Mouse (Mus musculus): ENCODE measurements around the gene Zcchc4.

DNA sequence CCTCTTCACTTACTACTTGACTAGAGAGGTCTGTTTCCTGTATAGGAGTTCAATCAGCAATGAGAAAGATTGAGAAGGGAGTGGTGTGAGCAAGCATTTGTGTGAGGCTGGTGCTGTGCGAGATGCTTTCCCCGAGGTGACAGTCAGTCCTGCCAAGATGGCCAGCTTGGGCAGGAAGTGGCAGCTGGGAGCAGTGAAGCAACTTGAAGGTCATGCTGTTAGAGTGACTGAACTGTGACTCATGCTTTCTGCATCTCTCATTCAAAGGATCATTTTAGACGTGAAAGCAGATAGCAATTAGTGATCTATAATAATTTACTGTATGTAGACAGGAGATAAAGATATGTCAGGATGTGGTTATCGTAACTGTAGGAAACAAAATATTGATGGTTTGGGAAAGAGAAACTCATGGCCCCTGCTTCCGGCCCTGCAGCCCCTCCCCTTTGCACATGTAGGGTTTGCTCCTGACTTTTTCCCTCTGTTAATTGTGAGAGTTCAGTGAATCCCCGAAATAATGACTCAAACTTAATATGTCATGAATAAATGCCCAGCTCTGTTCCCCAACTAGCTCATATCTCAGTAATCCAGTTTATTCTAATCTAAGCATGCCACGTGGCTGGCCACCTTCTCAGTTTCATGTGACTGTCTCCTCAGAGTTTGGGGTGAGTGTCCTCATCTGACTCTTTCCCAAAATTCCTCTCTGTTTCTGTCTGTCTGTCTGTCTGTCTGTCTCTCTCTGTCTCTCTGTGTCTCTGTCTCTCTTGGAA, 11.5 kb downstream of the Zcchc4 start:
- no peak for TF ChIP-seq POLR2A (IDR thresholded peaks at IDR 0.05; ENCODE audit: insufficient read depth, low read depth, low read length)
- TF ChIP-seq CTCF (IDR thresholded peaks at IDR 0.05; ENCODE audit: insufficient read depth, low read depth, low read length): no peak
